Mouse (Mus musculus) left cerebral cortex, adult 2 months (tissue): ENCODE measurements at regions not wholly inside any gene's neighbourhood (a gene's known extent, or its start where the extent isn't known, plus 50 kb on each side); places are given as distances from the start of the nearest gene placed in this dataset.

Experiments
- DNase-seq, 2 experiments: peaks; one replicate each; pipeline ENCODE4 v3.0.0; 2021 to 2022; ENCODE audit warnings: low spot score in 2 of 2, mixed read lengths in 1 of 2; ENCODE audit errors: extremely low spot score in 1 of 2
- H3K27ac ChIP-seq: fragments of 200-600 bp; 2 replicates; pipeline ENCODE4 v1.8.1; 2022
- H3K4me3 ChIP-seq: fragments of 200-600 bp; 2 replicates; pipeline ENCODE4 v1.8.1; 2022
- CTCF ChIP-seq: fragments of 200-600 bp; IDR thresholded peaks from 2 replicates; pipeline ENCODE4 v1.8.1; 2022; ENCODE audit warnings: antibody characterized with exemption, mild to moderate bottlenecking, moderate library complexity
- intact Hi-C: fragments of 180-260 bp; cut with DNase I; formaldehyde crosslinking; loops from one replicate; pipeline ENCODE4 v1.15.1; 2025

DNA sequence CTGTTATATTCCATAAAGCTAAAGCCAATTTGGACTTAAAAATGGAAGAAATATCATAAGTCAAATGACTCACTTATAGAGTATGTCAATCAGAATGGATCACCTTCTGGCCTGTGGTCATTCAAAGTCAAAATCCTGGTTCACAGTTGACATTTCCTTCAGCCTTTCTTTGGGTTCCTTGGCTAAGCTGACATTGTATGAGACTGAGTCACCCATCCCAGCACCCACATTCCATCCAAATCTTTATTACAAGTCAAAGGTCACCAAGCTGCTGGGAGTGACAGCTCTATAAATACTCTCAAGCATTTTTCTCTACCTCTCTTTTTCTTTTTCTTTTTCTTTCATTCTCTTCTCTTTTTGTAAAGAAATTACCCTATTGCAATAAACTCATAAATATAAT lies 145.3 kb upstream of the Gm11114 start:
- intact Hi-C loops = no loop called here
- TF ChIP-seq CTCF = no peak
- DNase-seq = no peak
- H3K27ac ChIP-seq = no peak overlapping the region
- H3K4me3 ChIP-seq = no peak overlapping the region

DNA sequence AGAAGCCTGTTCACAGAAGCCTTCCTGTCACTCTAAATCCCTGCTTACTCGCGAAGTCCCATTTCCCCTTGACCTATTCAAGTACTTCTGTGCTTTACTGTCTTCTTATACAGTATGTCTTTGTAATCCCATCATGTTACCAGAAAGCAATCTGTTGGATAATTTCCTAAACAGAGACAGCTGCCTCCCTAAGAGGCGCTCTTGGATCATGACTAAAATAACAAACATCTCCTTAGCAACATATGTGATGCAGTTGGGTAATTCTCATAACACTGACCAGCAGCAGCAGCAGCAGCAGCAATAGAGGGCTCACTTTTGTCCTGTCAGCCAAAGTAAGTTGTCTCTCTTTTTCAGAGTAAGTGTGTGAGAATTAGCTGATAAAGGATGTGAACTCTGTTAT lies 138.1 kb upstream of the Gm11114 start:
- intact Hi-C loops = no loop called here
- no peak overlapping the region for H3K27ac ChIP-seq
- no peak for DNase-seq
- no peak overlapping the region for H3K4me3 ChIP-seq
- no peak for TF ChIP-seq CTCF

DNA sequence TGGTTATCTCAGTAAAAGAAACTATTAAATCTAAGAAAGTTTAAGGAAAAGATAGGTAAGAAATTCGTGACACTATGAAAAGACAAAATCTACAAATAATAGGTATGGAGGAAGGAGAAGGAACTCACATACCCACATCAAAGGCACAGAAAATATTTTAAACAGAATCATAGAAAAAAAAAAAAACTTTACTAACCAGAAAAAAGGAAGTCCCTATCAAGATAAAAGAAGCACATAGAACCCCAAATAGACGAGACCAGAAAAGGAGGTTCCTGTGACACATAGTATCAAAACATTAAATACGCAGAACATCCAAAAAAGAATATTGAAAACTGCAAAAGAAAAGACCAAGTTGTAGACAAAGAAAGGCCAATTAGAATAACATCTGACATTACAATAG lies 111.4 kb upstream of the Gm11114 start:
- intact Hi-C loops = no loop called here
- Histone ChIP-seq H3K4me3 (no peak overlapping the region), H3K27ac (no peak overlapping the region)
- no peak for DNase-seq
- TF ChIP-seq CTCF = no peak

DNA sequence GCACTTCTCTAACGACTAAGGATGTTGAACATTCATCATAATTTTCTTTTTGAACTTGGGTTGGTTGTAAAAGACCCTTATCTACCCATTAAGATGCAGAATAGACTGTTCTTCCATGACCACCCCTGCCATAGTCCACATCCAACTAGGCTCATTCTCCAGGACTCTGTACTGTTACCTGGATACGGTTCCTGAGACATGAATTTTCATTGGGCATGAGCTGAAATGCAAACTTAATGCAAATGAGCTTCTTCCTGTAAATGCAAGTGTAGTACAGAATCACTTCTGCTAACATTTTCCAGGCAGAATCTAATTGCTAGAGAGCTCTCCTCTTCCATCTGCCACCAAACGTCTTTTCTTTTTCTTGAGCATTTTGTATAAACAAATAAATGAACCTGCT lies 87.7 kb upstream of the Gm11114 start:
- no peak for TF ChIP-seq CTCF
- no peak for DNase-seq
- H3K4me3 ChIP-seq = no peak overlapping the region
- no peak overlapping the region for H3K27ac ChIP-seq
- intact Hi-C loops = no loop called here
